Mouse (Mus musculus): ENCODE data around the gene Gm6358. TPM values are rescaled to one million over a fixed set of nuclear protein-coding genes. Genes with fewer than 3 reads are reported as not detected.

The Gm6358 gene
- polyA plus RNA-seq (2012; rRNA removed), result not detected in 2 replicates

GRCm38 (mm10) chr16:89140551-89140950 is at the start of gene Gm6358:
Gene Gm6358 (plus strand): TSS chr16:89140851.

GRCm38 (mm10) chr16:89150786-89151185 is 10.1 kb downstream of the Gm6358 start, which contains the start of gene Gm10061:
Gene Gm10061 (plus strand): TSS chr16:89151086.

GRCm38 (mm10) chr16:89157652-89158051 is 17.0 kb downstream of the Gm6358 start, which contains the start of gene Gm9789:
Gene Gm9789 (plus strand): TSS chr16:89157952.

GRCm38 (mm10) chr16:89169190-89169589 is 28.5 kb downstream of the Gm6358 start, which contains the start of gene Gm7735:
Gene Gm7735 (plus strand): TSS chr16:89169490.

GRCm38 (mm10) chr16:89174435-89174834 is 33.8 kb downstream of the Gm6358 start, which contains the start of gene 1110057P08Rik:
Gene 1110057P08Rik (plus strand): TSS chr16:89174735.

Other genes starting within 250 kb of the Gm6358 start
- gene Krtap19-5, start 244.4 kb upstream of the Gm6358 start, polyA plus RNA-seq (2012; rRNA removed), result not detected in 2 replicates
- not detected in 2 replicates for gene Krtap19-9b, start 208.6 kb upstream of the Gm6358 start, polyA plus RNA-seq (2012; rRNA removed)
- not detected in 2 replicates for gene Krtap16-3, start 178.0 kb upstream of the Gm6358 start, polyA plus RNA-seq (2012; rRNA removed)
- not detected in 2 replicates for gene Krtap22-2, start 130.1 kb upstream of the Gm6358 start, polyA plus RNA-seq (2012; rRNA removed)
- not detected in 2 replicates for gene Gm10229, start 125.6 kb upstream of the Gm6358 start, polyA plus RNA-seq (2012; rRNA removed)
- not detected in 2 replicates for gene Krtap6-1, start 109.2 kb upstream of the Gm6358 start, polyA plus RNA-seq (2012; rRNA removed)
- gene Gm10228, start 99.4 kb upstream of the Gm6358 start, polyA plus RNA-seq (2012; rRNA removed), result not detected in 2 replicates
- gene Krtap6-5, start 93.0 kb upstream of the Gm6358 start, polyA plus RNA-seq (2012; rRNA removed), result not detected in 2 replicates
- gene 1110025L11Rik, start 76.8 kb upstream of the Gm6358 start, polyA plus RNA-seq (2012; rRNA removed), result not detected in 2 replicates
- not detected in 2 replicates for gene Krtap6-3, start 56.8 kb upstream of the Gm6358 start, polyA plus RNA-seq (2012; rRNA removed)
- not detected in 2 replicates for gene Gm10061, start 10.2 kb downstream of the Gm6358 start, polyA plus RNA-seq (2012; rRNA removed)
- gene Gm9789, start 17.1 kb downstream of the Gm6358 start, polyA plus RNA-seq (2012; rRNA removed), result not detected in 2 replicates
- not detected in 2 replicates for gene Gm7735, start 28.6 kb downstream of the Gm6358 start, polyA plus RNA-seq (2012; rRNA removed)
- gene 1110057P08Rik, start 33.9 kb downstream of the Gm6358 start, polyA plus RNA-seq (2012; rRNA removed), result not detected in 2 replicates
- not detected in 2 replicates for gene Krtap20-2, start 65.0 kb downstream of the Gm6358 start, polyA plus RNA-seq (2012; rRNA removed)

Measured in ovary, adult 2 months (tissue).